Mouse (Mus musculus) liver, adult 2 months (tissue): ENCODE results near the gene Pik3ap1. TPM values are rescaled to one million over a fixed set of nuclear protein-coding genes. Genes with fewer than 3 reads are reported as not detected.

Experiments
- DNase-seq: peaks from one replicate; pipeline ENCODE4 v3.0.0-alpha.2; 2011; ENCODE audit warnings: low read depth, low spot score; ENCODE audit errors: extremely low read depth
- H3K27ac ChIP-seq: fragments of 200-500 bp; replicated peaks from 2 replicates; pipeline ENCODE4 v1.5.1; 2012; ENCODE audit warnings: low read depth, mild to moderate bottlenecking, control low read depth, inconsistent platforms, low read length; ENCODE audit not compliant: insufficient read depth
- H3K27me3 ChIP-seq: fragments of 200-500 bp; 2 replicates; pipeline ENCODE4 v1.6.1; 2012; ENCODE audit warnings: mild to moderate bottlenecking, moderate library complexity, low read length, inconsistent platforms; ENCODE audit not compliant: control insufficient read depth, insufficient read depth
- H3K36me3 ChIP-seq: fragments of 200-500 bp; 2 replicates; pipeline ENCODE4 v1.6.1; 2012; ENCODE audit warnings: low read length, inconsistent platforms; ENCODE audit not compliant: control insufficient read depth, insufficient read depth
- H3K4me1 ChIP-seq: fragments of 200-500 bp; 2 replicates; pipeline ENCODE4 v1.6.1; 2011; ENCODE audit warnings: low read length; ENCODE audit not compliant: control insufficient read depth, insufficient read depth
- H3K4me3 ChIP-seq: fragments of 200-500 bp; 2 replicates; pipeline ENCODE4 v1.5.1; 2011; ENCODE audit warnings: low read depth, mild to moderate bottlenecking, control low read depth, low read length, moderate library complexity; ENCODE audit not compliant: insufficient read depth
- H3K79me2 ChIP-seq: fragments of 200-500 bp; 2 replicates; pipeline ENCODE4 v1.6.1; 2012; ENCODE audit warnings: inconsistent platforms, mild to moderate bottlenecking, low read length, moderate library complexity; ENCODE audit not compliant: control insufficient read depth, insufficient read depth
- H3K9ac ChIP-seq: fragments of 200-500 bp; 2 replicates; pipeline ENCODE4 v1.6.1; 2012; ENCODE audit warnings: low read depth, mild to moderate bottlenecking, control low read depth, inconsistent platforms, low read length
- CTCF ChIP-seq: fragments of 200-500 bp; IDR thresholded peaks from 2 replicates; pipeline ENCODE4 v1.5.1; 2011; ENCODE audit warnings: low read depth, low read length, control low read depth
- POLR2A ChIP-seq: fragments of 200-500 bp; IDR thresholded peaks from 2 replicates; pipeline ENCODE4 v1.6.1; 2011; ENCODE audit warnings: low read length, control low read depth; ENCODE audit not compliant: insufficient read depth; ENCODE audit errors: extremely low read depth
- WGBS: fragments of 180-500 bp; shearing (Covaris S2); methylation state at CpG from one replicate; pipeline ENCODE4 v1.1.7; 2018; 5-methylcytosine and 5-hydroxymethylcytosine counted together
- polyA plus RNA-seq: library from polyadenylated mRNA; depleted of rRNA; stranded (reverse); fragments of >200 nt; gene quantifications from 2 replicates; pipeline ENCODE4 v1.2.3, GENCODE M21; 2012
- total RNA-seq: library from RNA; depleted of rRNA; stranded (reverse); fragments of >200 nt; gene quantifications from 2 replicates; pipeline ENCODE4 v1.2.3, GENCODE M21; 2014

Gene Pik3ap1
- total and polyA plus RNA-seq, 2 experiments = 21.7 to 31.9 TPM

- WGBS = 53% methylated on average over 11 of the region's 11 CpGs
- H3K27ac ChIP-seq = peak overlapping the region; percentile 98
- no peaks in the 10 kb centered on the region for H3K27me3 ChIP-seq
- DNase-seq = peak; percentile 67
- peaks cover 3% of the 10 kb centered on the region; the same call in 1 of the 2 replicates for H3K79me2 ChIP-seq
- peak overlapping the region; percentile 57 for H3K9ac ChIP-seq
- no peaks in the 10 kb centered on the region for H3K36me3 ChIP-seq
- peaks cover 31% of the 10 kb centered on the region for H3K4me1 ChIP-seq
- no peak overlapping the region for H3K4me3 ChIP-seq
- TF ChIP-seq CTCF = no peak
- TF ChIP-seq POLR2A = no peak
Observed at GRCm38 (mm10) chr19:41345028-41345741, 39.7 kb downstream of the Pik3ap1 start.

GRCm38 (mm10) chr19:41344666-41345027, 40.3 kb downstream of the Pik3ap1 start:
- Histone ChIP-seq H3K4me1 (peaks cover 30% of the 10 kb centered on the region), H3K27me3 (no peaks in the 10 kb centered on the region), H3K4me3 (no peak overlapping the region), H3K27ac (peak overlapping the region; percentile 98), H3K79me2 (peaks cover 3% of the 10 kb centered on the region; the same call in 1 of the 2 replicates), H3K36me3 (no peaks in the 10 kb centered on the region), H3K9ac (no peak overlapping the region)
- TF ChIP-seq POLR2A = no peak
- TF ChIP-seq CTCF = no peak
- DNase-seq = no peak
- WGBS = 85% methylated on average over 8 of the region's 8 CpGs

GRCm38 (mm10) chr19:41342592-41343090, 42.3 kb downstream of the Pik3ap1 start:
- Histone ChIP-seq H3K27me3 (no peaks in the 10 kb centered on the region), H3K9ac (no peak overlapping the region), H3K4me3 (no peak overlapping the region), H3K4me1 (peaks cover 17% of the 10 kb centered on the region), H3K27ac (no peak overlapping the region), H3K36me3 (no peaks in the 10 kb centered on the region), H3K79me2 (peaks cover 9% of the 10 kb centered on the region; the same call in 1 of the 2 replicates)
- no peak for TF ChIP-seq POLR2A
- no peak for TF ChIP-seq CTCF
- DNase-seq = no peak
- 89% methylated on average over 6 of the region's 6 CpGs for WGBS

GRCm38 (mm10) chr19:41341677-41342076, 43.2 kb downstream of the Pik3ap1 start:
- Histone ChIP-seq H3K27me3 (no peaks in the 10 kb centered on the region), H3K27ac (no peak overlapping the region), H3K4me1 (peaks cover 11% of the 10 kb centered on the region), H3K79me2 (peaks cover 9% of the 10 kb centered on the region; the same call in 1 of the 2 replicates), H3K36me3 (no peaks in the 10 kb centered on the region), H3K9ac (no peak overlapping the region), H3K4me3 (no peak overlapping the region)
- 44% methylated on average over 5 of the region's 5 CpGs for WGBS
- peak; percentile 42 for DNase-seq
- TF ChIP-seq CTCF = no peak
- no peak for TF ChIP-seq POLR2A

GRCm38 (mm10) chr19:41339020-41339836, 45.7 kb downstream of the Pik3ap1 start:
- Histone ChIP-seq H3K9ac (peak overlapping the region; percentile 1), H3K4me1 (peaks cover 3% of the 10 kb centered on the region; the same call in 1 of the 2 replicates), H3K36me3 (no peaks in the 10 kb centered on the region), H3K27ac (peak overlapping the region; percentile 59), H3K4me3 (no peak overlapping the region), H3K27me3 (no peaks in the 10 kb centered on the region), H3K79me2 (peaks cover 7% of the 10 kb centered on the region; the same call in 1 of the 2 replicates)
- 26% methylated on average over 21 of the region's 21 CpGs for WGBS
- TF ChIP-seq CTCF (no peak), POLR2A (no peak)
- DNase-seq = peak; percentile 95
